Mouse (Mus musculus) MEL (cell line): ENCODE measurements around the gene Fer1l4.

Experiments used
- CTCF ChIP-seq, 3 experiments: IDR thresholded peaks in 2 of 3; conservative IDR thresholded peaks in 1 of 3; 2 replicates each; pipeline ENCODE4 v1.5.1; 2011 to 2012; ENCODE audit warnings: low read length in 3 of 3, low read depth in 2 of 3, mild to moderate bottlenecking in 2 of 3, improper control_type of control experiment in 1 of 3, inconsistent platforms in 1 of 3, mixed read lengths in 1 of 3, moderate library complexity in 1 of 3; ENCODE audit not compliant: control insufficient read depth in 1 of 3, insufficient read depth in 1 of 3, poor library complexity in 1 of 3, severe bottlenecking in 1 of 3
- HCFC1 ChIP-seq: IDR thresholded peaks from 2 replicates; pipeline ENCODE4 v1.6.1; 2012; ENCODE audit warnings: low read depth, mild to moderate bottlenecking, inconsistent platforms, low read length, improper control_type of control experiment, moderate library complexity
- SIN3A ChIP-seq: IDR thresholded peaks from 2 replicates; pipeline ENCODE4 v1.6.1; 2012; ENCODE audit warnings: low read length, improper control_type of control experiment, inconsistent platforms
- TAL1 ChIP-seq: IDR thresholded peaks from 2 replicates; pipeline ENCODE4 v1.6.1; 2012; ENCODE audit warnings: mild to moderate bottlenecking, inconsistent platforms, low read length, moderate library complexity, mixed read lengths
- ZNF384 ChIP-seq: IDR thresholded peaks from 2 replicates; pipeline ENCODE4 v1.6.1; 2012; ENCODE audit warnings: low read depth, mild to moderate bottlenecking, inconsistent platforms, low read length, improper control_type of control experiment

DNA sequence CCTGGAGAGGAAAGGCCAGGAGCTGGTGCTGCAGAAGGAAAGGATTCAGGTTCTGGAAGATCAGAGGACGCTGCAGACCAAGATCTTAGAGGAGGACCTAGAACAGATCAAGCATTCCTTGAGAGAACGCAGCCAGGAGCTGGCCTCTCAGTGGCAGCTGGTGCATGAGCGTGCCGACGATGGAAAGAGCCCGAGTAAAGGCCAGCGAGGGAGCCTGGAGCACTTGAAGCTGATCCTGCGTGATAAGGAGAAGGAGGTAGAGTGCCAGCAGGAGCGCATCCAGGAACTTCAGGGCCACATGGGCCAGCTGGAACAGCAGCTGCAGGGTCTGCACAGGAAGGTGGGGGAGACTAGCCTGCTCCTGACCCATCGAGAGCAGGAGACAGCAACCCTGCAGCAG is 61.6 kb downstream of the Fer1l4 start:
- TF ChIP-seq TAL1 (no peak), ZNF384 (no peak), SIN3A (no peak), HCFC1 (no peak), CTCF (IDR thresholded peaks at IDR 0.05 in 2 of 3, conservative IDR thresholded peaks at IDR 0.05 in 1 of 3; ENCODE audit: control insufficient read depth in 1 of 3, insufficient read depth in 1 of 3, low read depth in 2 of 3, low read length in 3 of 3, poor library complexity in 1 of 3, severe bottlenecking in 1 of 3) (no peak)
